Mouse (Mus musculus) forebrain, embryonic 11.5 days (tissue): ENCODE data around the gene Olfr187. TPM values are rescaled to one million over a fixed set of nuclear protein-coding genes. Genes with fewer than 3 reads are reported as not detected.
"Not testable (repeated sequence)": the region's sequence is repeated elsewhere in the genome, so short reads cannot be mapped to it uniquely, and the experiment has no call there.

Experiments
- ATAC-seq: fragments of 200-750 bp; cut with Nextera tagmentation; replicated peaks from 2 replicates; pipeline ENCODE4 v1.8.0; 2017; ENCODE audit warnings: moderate TSS enrichment; ENCODE audit not compliant: low FRiP score
- DNase-seq: peaks from one replicate; pipeline ENCODE4 v3.0.0-alpha.2; 2017; ENCODE audit warnings: low spot score
- H3K27ac ChIP-seq: fragments of 300-500 bp; sonication (generic); 2 replicates; pipeline ENCODE4 v1.5.1; 2014; ENCODE audit warnings: low read depth, low read length
- H3K27me3 ChIP-seq: fragments of 300-500 bp; sonication (generic); 2 replicates; pipeline ENCODE4 v1.6.1; 2014; ENCODE audit warnings: mild to moderate bottlenecking, low read length, mixed read lengths; ENCODE audit not compliant: control insufficient read depth, insufficient read depth
- H3K36me3 ChIP-seq: fragments of 300-500 bp; sonication (generic); 2 replicates; pipeline ENCODE4 v1.6.1; 2014; ENCODE audit warnings: mild to moderate bottlenecking, low read length, moderate library complexity, mixed read lengths; ENCODE audit not compliant: control insufficient read depth, insufficient read depth
- H3K4me1 ChIP-seq: fragments of 300-500 bp; sonication (generic); replicated peaks from 2 replicates; pipeline ENCODE4 v1.6.1; 2014; ENCODE audit warnings: low read length, mixed read lengths; ENCODE audit not compliant: control insufficient read depth, insufficient read depth
- H3K4me2 ChIP-seq: fragments of 300-500 bp; sonication (generic); 2 replicates; pipeline ENCODE4 v1.6.1; 2014; ENCODE audit warnings: low read depth, mild to moderate bottlenecking, low read length, moderate library complexity, mixed read lengths; ENCODE audit not compliant: severe bottlenecking
- H3K4me3 ChIP-seq: fragments of 300-500 bp; sonication (generic); 2 replicates; pipeline ENCODE4 v1.5.1; 2014; ENCODE audit warnings: low read depth, low read length
- H3K9ac ChIP-seq: fragments of 300-500 bp; sonication (generic); 2 replicates; pipeline ENCODE4 v1.6.1; 2014; ENCODE audit warnings: low read length
- H3K9me3 ChIP-seq: fragments of 300-500 bp; sonication (generic); 2 replicates; pipeline ENCODE4 v1.6.1; 2016; ENCODE audit warnings: low read length, mixed read lengths; ENCODE audit not compliant: control insufficient read depth
- WGBS: fragments of 180-500 bp; shearing (Covaris S2); extraction: QIAGEN DNeasy Blood & Tissue Kit; methylation state at CpG from one replicate; pipeline ENCODE4 v1.1.7; 2014; 5-methylcytosine and 5-hydroxymethylcytosine counted together
- polyA plus RNA-seq: library from polyadenylated mRNA; unstranded; fragments of >200 nt; fragmentation: Nextera tagmentation; extraction: Ambion mirVana; gene quantifications from 2 replicates; pipeline ENCODE4 v1.2.1, GENCODE M21; 2014

The Olfr187 gene
- not detected in 2 replicates for polyA plus RNA-seq

DNA sequence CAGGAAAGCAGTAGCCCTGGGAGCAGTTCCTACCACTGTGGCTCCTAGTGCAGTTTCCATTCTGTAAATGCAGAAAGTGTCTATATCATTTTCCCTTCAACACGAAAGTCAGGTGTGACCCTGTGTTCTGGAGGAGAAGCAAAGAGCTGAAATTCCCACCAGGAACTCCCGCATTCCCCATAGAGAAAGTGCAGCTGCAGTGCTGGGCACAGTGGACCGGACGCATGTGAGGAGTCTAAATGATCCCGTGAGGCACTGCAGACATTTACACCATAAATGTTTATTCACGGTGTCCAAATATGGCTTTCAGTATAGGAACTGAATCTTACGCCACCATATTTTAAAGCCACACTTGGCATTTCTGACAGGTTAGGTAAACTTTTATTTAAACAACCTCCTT is at the start of gene Olfr187:
Gene Olfr187 (minus strand): TSS at position 58 of the 400 bp plus-strand sequence.
- Histone ChIP-seq H3K4me1 (no peaks in the 10 kb centered on the region), H3K9me3 (no peaks in the 10 kb centered on the region), H3K4me3 (no peak within 1 kb of the TSS), H3K36me3 (no peaks in the 10 kb centered on the region), H3K9ac (no peak within 1 kb of the TSS), H3K27me3 (no peaks in the 10 kb centered on the region), H3K27ac (no peak within 1 kb of the TSS), H3K4me2 (no peak within 1 kb of the TSS)
- DNase-seq: no peak
- ATAC-seq: no peak
- 92% methylated on average over 7 of the region's 7 CpGs for WGBS

DNA sequence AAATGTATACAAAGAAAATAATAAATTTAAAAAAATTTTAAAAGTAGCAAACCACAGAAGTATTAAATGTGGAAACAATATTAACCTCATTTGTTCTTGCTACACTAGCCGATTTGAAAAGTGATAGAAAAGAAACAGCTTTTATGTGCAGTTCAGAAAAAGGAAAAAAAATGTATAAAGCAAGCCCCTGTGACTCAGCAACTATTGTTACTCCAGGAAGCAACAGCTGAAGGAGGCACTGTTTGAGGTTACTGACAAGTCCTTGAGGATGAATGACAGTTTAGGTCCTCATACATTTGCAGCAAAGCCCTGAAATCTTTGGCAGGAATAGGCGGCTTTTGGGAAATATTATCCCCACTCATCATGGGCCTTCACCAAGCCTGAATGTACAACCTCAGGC is 41.5 kb upstream of the Olfr187 start:
- ATAC-seq: not testable (repeated sequence)

DNA sequence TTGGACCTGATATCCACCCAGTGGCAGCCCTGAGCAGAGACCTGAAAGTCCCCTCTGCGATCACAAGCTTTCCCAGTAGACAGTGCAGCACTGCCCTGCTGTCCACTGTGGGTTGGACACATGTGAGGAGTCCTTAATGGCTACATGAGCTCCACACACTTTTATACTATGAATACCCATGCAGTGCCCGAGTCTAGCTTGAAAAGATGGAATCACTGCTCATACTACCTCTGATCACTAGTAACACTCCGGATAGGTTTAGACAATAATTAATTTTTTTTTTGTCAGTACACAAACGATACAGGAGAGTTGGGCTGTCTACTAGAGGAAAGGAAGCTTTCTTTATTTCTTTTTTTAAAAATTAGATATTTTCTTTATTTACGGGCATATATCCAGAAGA is 38.3 kb upstream of the Olfr187 start, which contains the start of gene Olfr190:
Gene Olfr190 (minus strand): TSS at position 101 of the 400 bp plus-strand sequence.
- Histone ChIP-seq H3K4me3 (no peak within 1 kb of the TSS), H3K9ac (no peak within 1 kb of the TSS), H3K4me1 (no peaks in the 10 kb centered on the region), H3K36me3 (no peaks in the 10 kb centered on the region), H3K4me2 (no peak within 1 kb of the TSS), H3K9me3 (no peaks in the 10 kb centered on the region), H3K27ac (no peak within 1 kb of the TSS), H3K27me3 (no peaks in the 10 kb centered on the region)
- no peak for DNase-seq
- WGBS: 91% methylated on average over 5 of the region's 5 CpGs
- no peak for ATAC-seq

More for the DNA sequence above, 41.5 kb upstream of the Olfr187 start:
- H3K4me3 ChIP-seq, H3K9ac ChIP-seq, H3K4me2 ChIP-seq, H3K9me3 ChIP-seq, DNase-seq, H3K27ac ChIP-seq, H3K36me3 ChIP-seq, H3K27me3 ChIP-seq, H3K4me1 ChIP-seq: not testable (repeated sequence)
- WGBS: 88% methylated on average over 2 of the region's 2 CpGs

- H3K9ac ChIP-seq: no peak overlapping the region
- H3K27me3 ChIP-seq: no peaks in the 10 kb centered on the region
- ATAC-seq: no peak
- no peaks in the 10 kb centered on the region for H3K9me3 ChIP-seq
- H3K36me3 ChIP-seq: no peaks in the 10 kb centered on the region
- no peak for DNase-seq
- H3K4me3 ChIP-seq: no peak overlapping the region
- no peak overlapping the region for H3K27ac ChIP-seq
- no peaks in the 10 kb centered on the region for H3K4me1 ChIP-seq
- no peak overlapping the region for H3K4me2 ChIP-seq
- 79% methylated on average over 1 of the region's 1 CpGs for WGBS
Measured at GRCm38 (mm10) chr16:59073520-59073919, 34.0 kb upstream of the Olfr187 start.

GRCm38 (mm10) chr16:59071755-59072154 is 32.2 kb upstream of the Olfr187 start:
- DNase-seq: no peak
- Histone ChIP-seq H3K9ac (no peak overlapping the region), H3K4me1 (no peaks in the 10 kb centered on the region), H3K4me3 (no peak overlapping the region), H3K9me3 (no peaks in the 10 kb centered on the region), H3K4me2 (no peak overlapping the region), H3K36me3 (no peaks in the 10 kb centered on the region), H3K27me3 (no peaks in the 10 kb centered on the region), H3K27ac (no peak overlapping the region)
- ATAC-seq: no peak

- not testable (repeated sequence) for H3K27ac ChIP-seq, H3K4me3 ChIP-seq, H3K4me1 ChIP-seq, H3K36me3 ChIP-seq, H3K9ac ChIP-seq, H3K27me3 ChIP-seq, ATAC-seq, DNase-seq, H3K9me3 ChIP-seq, H3K4me2 ChIP-seq
- 80% methylated on average over 3 of the region's 3 CpGs for WGBS
Measured at GRCm38 (mm10) chr16:59062411-59062810, 22.8 kb upstream of the Olfr187 start.

DNA sequence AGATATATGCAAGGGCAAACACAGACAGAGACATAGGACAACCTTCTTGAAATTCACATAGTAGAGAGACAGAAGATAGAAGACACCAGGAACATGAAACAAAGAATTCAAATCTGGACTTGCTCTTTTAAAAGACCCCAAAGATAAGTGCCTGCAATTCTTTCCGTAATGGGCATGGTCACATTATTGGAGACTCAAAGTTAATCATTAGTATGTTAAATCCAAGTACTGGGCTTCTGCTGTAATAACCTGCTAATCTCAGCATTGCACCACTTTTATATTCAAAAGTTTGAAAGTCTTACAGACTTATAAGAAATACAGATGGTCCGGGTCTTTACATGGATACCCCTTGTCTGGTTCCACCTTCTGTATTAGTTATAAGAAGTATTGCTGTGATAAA is 9.7 kb upstream of the Olfr187 start:
- H3K27me3 ChIP-seq, H3K9me3 ChIP-seq, H3K4me1 ChIP-seq, H3K4me3 ChIP-seq, ATAC-seq, H3K27ac ChIP-seq, DNase-seq, H3K4me2 ChIP-seq, H3K9ac ChIP-seq, H3K36me3 ChIP-seq: not testable (repeated sequence)
- 89% methylated on average over 2 of the region's 2 CpGs for WGBS

DNA sequence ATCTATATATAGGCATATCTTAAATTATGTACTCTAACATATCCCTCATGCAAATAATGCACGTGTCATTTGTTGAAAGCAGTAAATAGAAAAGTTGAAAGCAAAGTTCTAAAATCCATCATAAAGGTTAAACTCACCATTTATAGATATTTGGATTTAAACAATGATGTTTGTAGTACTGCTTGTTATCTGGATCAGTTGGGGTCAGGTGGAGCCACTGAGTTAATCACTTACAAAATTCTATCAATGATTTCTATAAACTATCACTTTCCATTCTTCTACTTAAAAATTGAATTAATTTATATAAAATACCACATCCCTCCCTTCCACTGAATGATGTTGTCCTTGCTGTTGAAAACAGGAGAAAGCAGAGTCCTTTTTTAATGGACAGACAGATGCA is 9.3 kb upstream of the Olfr187 start:
- Histone ChIP-seq H3K27me3 (no peaks in the 10 kb centered on the region), H3K4me3 (no peak overlapping the region)
- 82% methylated on average over 1 of the region's 1 CpGs for WGBS

DNA sequence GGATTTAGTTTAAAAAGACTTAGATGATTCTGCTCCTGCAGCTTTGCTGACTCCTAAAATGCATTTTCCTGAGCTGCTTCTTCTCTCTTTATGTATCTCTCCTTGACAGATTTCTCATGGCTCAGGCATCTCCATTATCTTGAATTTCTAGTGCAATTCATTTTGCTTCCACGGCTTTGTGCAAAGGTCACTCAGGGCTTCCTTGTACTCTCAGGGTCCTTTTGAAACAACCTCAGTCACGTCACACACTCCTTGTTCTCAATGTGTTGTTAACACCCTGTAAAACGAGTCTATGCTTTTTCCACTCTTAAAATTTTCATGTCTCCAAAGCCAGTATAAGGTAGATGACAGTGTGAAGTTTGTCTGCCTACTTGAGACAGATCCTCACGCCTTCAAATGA is 8.0 kb upstream of the Olfr187 start:
- no peak overlapping the region for H3K4me2 ChIP-seq
- no peak overlapping the region for H3K9ac ChIP-seq
- H3K4me3 ChIP-seq: no peak overlapping the region
- DNase-seq (no peak), ATAC-seq (no peak)
- no peaks in the 10 kb centered on the region for H3K36me3 ChIP-seq
- 70% methylated on average over 4 of the region's 4 CpGs for WGBS
- no peaks in the 10 kb centered on the region for H3K4me1 ChIP-seq
- H3K27me3 ChIP-seq: no peaks in the 10 kb centered on the region
- no peaks in the 10 kb centered on the region for H3K9me3 ChIP-seq
- no peak overlapping the region for H3K27ac ChIP-seq

More for the DNA sequence above, 9.3 kb upstream of the Olfr187 start:
- H3K9me3 ChIP-seq: no peaks in the 10 kb centered on the region
- no peak for ATAC-seq
- no peak for DNase-seq
- H3K27ac ChIP-seq: no peak overlapping the region
- no peaks in the 10 kb centered on the region for H3K36me3 ChIP-seq
- H3K9ac ChIP-seq: no peak overlapping the region
- H3K4me1 ChIP-seq: no peaks in the 10 kb centered on the region
- no peak overlapping the region for H3K4me2 ChIP-seq
